Mouse (Mus musculus) liver, postnatal 0 days (tissue): ENCODE measurements around the gene Sbf1.

ENCODE experiments used
- CTCF ChIP-seq: sonication (generic); IDR thresholded peaks from 2 replicates; pipeline ENCODE4 v1.5.1; 2016; ENCODE audit warnings: antibody characterized with exemption, low read depth
- EP300 ChIP-seq: IDR thresholded peaks from 2 replicates; pipeline ENCODE4 v1.6.1; 2016; ENCODE audit warnings: antibody characterized with exemption, low read depth, mild to moderate bottlenecking

DNA sequence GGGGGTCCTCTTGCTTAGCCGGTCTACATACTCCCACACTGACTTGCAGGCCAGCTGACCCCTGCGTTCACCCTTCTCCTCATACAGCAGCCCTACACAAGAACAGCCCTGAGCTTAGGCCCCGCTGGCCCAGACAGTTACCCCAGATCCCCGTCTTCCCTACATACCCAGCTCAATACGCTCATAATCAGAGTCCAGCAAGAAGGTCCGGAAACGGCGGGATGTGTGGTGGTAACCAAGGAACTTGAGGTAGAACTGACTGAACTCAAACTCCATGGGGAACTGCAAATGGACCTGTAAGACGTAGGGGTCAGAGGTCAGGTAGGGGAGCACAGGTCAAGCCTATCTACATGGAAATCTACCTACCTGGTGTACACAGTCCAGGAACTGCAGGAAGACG, 21.3 kb downstream of the Sbf1 start:
- TF ChIP-seq CTCF (no peak), EP300 (no peak)
